In genomic region chr8:100772742-100773370, GRCm38 (mm10) we compare ENCODE assay signal across 8 mouse cellular contexts.
DNase-seq lines count a peak whose midpoint lies in the region; ATAC-seq lines count a peak whose summit lies in the region.

No protein-coding gene starts in this region.

- no peaks in the 10 kb centered on the region for H3K27me3 ChIP-seq in heart, embryonic 11.5 days (ENCODE audit: control insufficient read depth, insufficient read depth, low read length)
- H3K27me3 ChIP-seq in kidney, embryonic 15.5 days: no peaks in the 10 kb centered on the region
- H3K27me3 ChIP-seq in limb, embryonic 11.5 days (ENCODE audit: control insufficient read depth, insufficient read depth, low read length): no peaks in the 10 kb centered on the region

- H3K4me1 ChIP-seq in heart, embryonic 11.5 days (ENCODE audit: control insufficient read depth, insufficient read depth, low read length): no peaks in the 10 kb centered on the region
- no peaks in the 10 kb centered on the region for H3K4me1 ChIP-seq in kidney, embryonic 15.5 days
- H3K4me1 ChIP-seq in limb, embryonic 11.5 days (ENCODE audit: control insufficient read depth, insufficient read depth, low read length): no peaks in the 10 kb centered on the region

- no peak overlapping the region for H3K27ac ChIP-seq in heart, embryonic 11.5 days (ENCODE audit: low read depth, low read length)
- no peak overlapping the region for H3K27ac ChIP-seq in kidney, embryonic 15.5 days
- H3K27ac ChIP-seq in limb, embryonic 11.5 days (replicated peaks; ENCODE audit: low read depth, low read length): no peak overlapping the region

- no peak for ATAC-seq in heart, embryonic 11.5 days (replicated peaks; ENCODE audit: insufficient number of reproducible peaks, low FRiP score, low TSS enrichment)
- peak; percentile 77; the same call in 1 of the 2 replicates for ATAC-seq in kidney, embryonic 15.5 days (replicated peaks; ENCODE audit: low FRiP score)
- peak; percentile 68; the same call in 1 of the 2 replicates for ATAC-seq in limb, embryonic 11.5 days (ENCODE audit: insufficient number of reproducible peaks, low FRiP score, low TSS enrichment, low read depth)
- no peak for ATAC-seq in megakaryocyte-erythroid progenitor cell, adult 5-6 weeks (replicated peaks; ENCODE audit: low FRiP score, low TSS enrichment, poor library complexity, severe bottlenecking)

- H3K36me3 ChIP-seq in heart, embryonic 11.5 days (ENCODE audit: control insufficient read depth, insufficient read depth, low read length): no peaks in the 10 kb centered on the region
- no peaks in the 10 kb centered on the region for H3K36me3 ChIP-seq in kidney, embryonic 15.5 days
- no peaks in the 10 kb centered on the region for H3K36me3 ChIP-seq in limb, embryonic 11.5 days (ENCODE audit: control insufficient read depth, insufficient read depth, low read length)

- 25% methylated on average over 9 of the region's 9 CpGs for WGBS in heart, embryonic 11.5 days (ENCODE audit: insufficient replicate concordance)
- WGBS in kidney, embryonic 15.5 days: 23% methylated on average over 9 of the region's 9 CpGs
- 24% methylated on average over 9 of the region's 9 CpGs for WGBS in limb, embryonic 11.5 days

- H3K9ac ChIP-seq in heart, embryonic 11.5 days (ENCODE audit: low read depth, low read length): 0 out of 2 replicates have a peak overlapping the region, but pooled peaks have one; percentile 49
- H3K9ac ChIP-seq in kidney, embryonic 15.5 days: no peak overlapping the region
- peak overlapping the region; percentile 43; the same call in 1 of the 2 replicates for H3K9ac ChIP-seq in limb, embryonic 11.5 days (ENCODE audit: low read length)

- DNase-seq in urinary bladder, adult 2 months (ENCODE audit: low spot score): peak; percentile 22
- no peak for DNase-seq in urinary bladder, postnatal 10 days (ENCODE audit: low spot score)
- peak; percentile 52 to 72 for DNase-seq in cerebellum, postnatal 4 days (ENCODE audit: low spot score in 2 of 2)
- DNase-seq in limb, embryonic 11.5 days (ENCODE audit: low spot score): peak; percentile 84
- DNase-seq in ovary, postnatal 14 days (ENCODE audit: low spot score): peak; percentile 32

- H3K9me3 ChIP-seq in heart, embryonic 11.5 days (replicated peaks; ENCODE audit: control insufficient read depth, low read length): no peaks in the 10 kb centered on the region
- H3K9me3 ChIP-seq in kidney, embryonic 15.5 days (replicated peaks): no peaks in the 10 kb centered on the region
- no peaks in the 10 kb centered on the region for H3K9me3 ChIP-seq in limb, embryonic 11.5 days (ENCODE audit: control insufficient read depth, low read length)

- no peak overlapping the region for H3K4me3 ChIP-seq in heart, embryonic 11.5 days (ENCODE audit: low read depth, low read length)
- no peak overlapping the region for H3K4me3 ChIP-seq in kidney, embryonic 15.5 days (replicated peaks)
- H3K4me3 ChIP-seq in limb, embryonic 11.5 days (ENCODE audit: low read depth, low read length): no peak overlapping the region

- peak overlapping the region; percentile 35; the same call in 1 of the 2 replicates for H3K4me2 ChIP-seq in heart, embryonic 11.5 days
- peak overlapping the region; percentile 30; the same call in 1 of the 2 replicates for H3K4me2 ChIP-seq in kidney, embryonic 15.5 days
- H3K4me2 ChIP-seq in limb, embryonic 11.5 days (ENCODE audit: low read depth, severe bottlenecking): peak overlapping the region; percentile 7; the same call in 1 of the 2 replicates

Comparison
In these comparisons a context has a peak if more than half of its experiments do, and no peak if none do; other contexts are left out.
1. ATAC-seq: peak in kidney, embryonic 15.5 days (single experiment) and limb, embryonic 11.5 days (single experiment); none in heart, embryonic 11.5 days (single experiment) and megakaryocyte-erythroid progenitor cell, adult 5-6 weeks (single experiment).
2. Peak in every context shown above with its lines, with median percentiles within 50 percentile points of each other: H3K4me2 ChIP-seq.